Mouse (Mus musculus) liver, embryonic 14.5 days (tissue): ENCODE data around the gene Grcc10. TPM values are rescaled to one million over a fixed set of nuclear protein-coding genes. Genes with fewer than 3 reads are reported as not detected.

ENCODE experiments used
- ATAC-seq: fragments of 200-750 bp; cut with Nextera tagmentation; 2 replicates; pipeline ENCODE4 v1.8.0; 2017; ENCODE audit warnings: moderate number of reproducible peaks, mild to moderate bottlenecking, moderate library complexity; ENCODE audit not compliant: insufficient read depth
- DNase-seq, 3 experiments: peaks; one replicate each; pipeline ENCODE4 v3.0.0-alpha.2; 2012 to 2013; ENCODE audit warnings: low read depth in 3 of 3, low spot score in 3 of 3
- H3K27ac ChIP-seq: fragments of 300-500 bp; sonication (generic); 2 replicates; pipeline ENCODE4 v1.5.1; 2014; ENCODE audit warnings: moderate library complexity, mild to moderate bottlenecking, control low read depth, inconsistent platforms
- H3K27me3 ChIP-seq: fragments of 300-500 bp; sonication (generic); 2 replicates; pipeline ENCODE4 v1.6.1; 2014; ENCODE audit warnings: mild to moderate bottlenecking, low read length, moderate library complexity; ENCODE audit not compliant: control insufficient read depth, insufficient read depth
- H3K36me3 ChIP-seq: fragments of 300-500 bp; sonication (generic); replicated peaks from 2 replicates; pipeline ENCODE4 v1.6.1; 2014; ENCODE audit warnings: low read depth; ENCODE audit not compliant: control insufficient read depth, insufficient read depth
- H3K4me1 ChIP-seq, 2 experiments: fragments of 200-500 bp in 1 of 2; fragments of 300-500 bp in 1 of 2; sonication (generic) in 1 of 2; replicated peaks; 2 replicates each; pipeline ENCODE4 v1.6.1; 2012 to 2014; ENCODE audit warnings: antibody characterized with exemption in 1 of 2, inconsistent platforms in 1 of 2, low read length in 1 of 2; ENCODE audit not compliant: control insufficient read depth in 2 of 2, insufficient read depth in 2 of 2
- H3K4me2 ChIP-seq: fragments of 300-500 bp; sonication (generic); 2 replicates; pipeline ENCODE4 v1.6.1; 2014; ENCODE audit warnings: low read depth, mild to moderate bottlenecking, control low read depth, moderate library complexity
- H3K4me3 ChIP-seq, 2 experiments: fragments of 200-500 bp in 1 of 2; fragments of 300-500 bp in 1 of 2; sonication (generic) in 1 of 2; 2 replicates each; pipeline ENCODE4 v1.5.1; 2012 to 2014; ENCODE audit warnings: low read depth in 2 of 2, low read length in 2 of 2, mild to moderate bottlenecking in 2 of 2, control low read depth in 1 of 2, inconsistent platforms in 1 of 2, moderate library complexity in 1 of 2; ENCODE audit not compliant: insufficient read depth in 1 of 2
- H3K9ac ChIP-seq: fragments of 300-500 bp; sonication (generic); replicated peaks from 2 replicates; pipeline ENCODE4 v1.6.1; 2014; ENCODE audit warnings: mild to moderate bottlenecking, control low read depth, moderate library complexity
- H3K9me3 ChIP-seq: fragments of 300-500 bp; sonication (generic); 2 replicates; pipeline ENCODE4 v1.6.1; 2016; ENCODE audit warnings: low read length, mixed read lengths; ENCODE audit not compliant: control insufficient read depth
- CTCF ChIP-seq: IDR thresholded peaks from 2 replicates; pipeline ENCODE4 v1.5.1; 2016; ENCODE audit warnings: antibody characterized with exemption, low read depth, control low read depth
- EP300 ChIP-seq: IDR thresholded peaks from 2 replicates; pipeline ENCODE4 v1.6.1; 2016; ENCODE audit warnings: antibody characterized with exemption, low read depth
- WGBS: fragments of 180-500 bp; shearing (Covaris S2); extraction: QIAGEN DNeasy Blood & Tissue Kit; methylation state at CpG from one replicate; pipeline ENCODE4 v1.1.7; 2014; ENCODE audit not compliant: insufficient replicate concordance; 5-methylcytosine and 5-hydroxymethylcytosine counted together
- polyA plus RNA-seq, 2 experiments: library from polyadenylated mRNA; depleted of rRNA in 1 of 2; stranded (reverse) in 1 of 2; unstranded in 1 of 2; fragments of >200 nt; fragmentation: Nextera tagmentation in 1 of 2; extraction: Ambion mirVana in 1 of 2; gene quantifications; 2 replicates each; pipeline versions ENCODE4 v1.2.1 to v1.2.3; 2012 to 2014

Grcc10 gene
- polyA plus RNA-seq, 2 experiments: 50.2 to 74.0 TPM

- no peaks in the 10 kb centered on the region for H3K27me3 ChIP-seq
- no peak for TF ChIP-seq CTCF
- no peak for TF ChIP-seq EP300
- 36% methylated on average over 8 of the region's 8 CpGs for WGBS
- H3K4me1 ChIP-seq: peaks cover 3 to 11% of the 10 kb centered on the region in 2 experiments; a peak in 3 of 4 replicates
- no peaks in the 10 kb centered on the region; the same call in 1 of the 2 replicates for H3K36me3 ChIP-seq
- H3K4me3 ChIP-seq: no peak overlapping the region
- H3K9ac ChIP-seq: no peak overlapping the region
- H3K4me2 ChIP-seq: peak overlapping the region; percentile 32
- DNase-seq (no peak), ATAC-seq (no peak)
- H3K9me3 ChIP-seq: no peaks in the 10 kb centered on the region
- H3K27ac ChIP-seq: no peak overlapping the region
Measured at GRCm38 (mm10) chr6:124729850-124730705, 11.1 kb downstream of the Grcc10 start.

- Histone ChIP-seq H3K9ac (no peak overlapping the region), H3K4me3 (no peak overlapping the region), H3K4me2 (no peak overlapping the region), H3K27me3 (no peaks in the 10 kb centered on the region), H3K27ac (no peak overlapping the region), H3K4me1 (peaks cover 3 to 13% of the 10 kb centered on the region in 2 experiments; a peak in 3 of 4 replicates), H3K36me3 (no peaks in the 10 kb centered on the region; the same call in 1 of the 2 replicates), H3K9me3 (no peaks in the 10 kb centered on the region)
- ATAC-seq (no peak), DNase-seq (no peak)
- TF ChIP-seq CTCF (no peak), EP300 (no peak)
- 74% methylated on average over 10 of the region's 10 CpGs for WGBS
Measured at GRCm38 (mm10) chr6:124728621-124729020, 12.6 kb downstream of the Grcc10 start.

- no peak overlapping the region for H3K9ac ChIP-seq
- DNase-seq: no peak
- H3K4me2 ChIP-seq: no peak overlapping the region
- no peaks in the 10 kb centered on the region; the same call in 1 of the 2 replicates for H3K36me3 ChIP-seq
- no peaks in the 10 kb centered on the region for H3K27me3 ChIP-seq
- H3K9me3 ChIP-seq: no peaks in the 10 kb centered on the region
- 56% methylated on average over 10 of the region's 10 CpGs for WGBS
- no peak for ATAC-seq
- no peak overlapping the region for H3K4me3 ChIP-seq
- no peak for TF ChIP-seq CTCF
- TF ChIP-seq EP300: no peak
- no peak overlapping the region for H3K27ac ChIP-seq
- H3K4me1 ChIP-seq: peaks cover 12 to 16% of the 10 kb centered on the region in 2 experiments
Measured at GRCm38 (mm10) chr6:124724472-124724871, 16.7 kb downstream of the Grcc10 start.

- H3K27me3 ChIP-seq: no peaks in the 10 kb centered on the region
- WGBS: 43% methylated on average over 8 of the region's 8 CpGs
- ATAC-seq (no peak), DNase-seq (no peak)
- H3K36me3 ChIP-seq: no peaks in the 10 kb centered on the region; the same call in 1 of the 2 replicates
- no peak overlapping the region for H3K9ac ChIP-seq
- H3K9me3 ChIP-seq: no peaks in the 10 kb centered on the region
- TF ChIP-seq CTCF (no peak), EP300 (no peak)
- no peak overlapping the region for H3K27ac ChIP-seq
- no peak overlapping the region for H3K4me2 ChIP-seq
- no peak overlapping the region for H3K4me3 ChIP-seq
- peaks cover 21 to 22% of the 10 kb centered on the region in 2 experiments for H3K4me1 ChIP-seq
Measured at GRCm38 (mm10) chr6:124723541-124723940, 17.6 kb downstream of the Grcc10 start.

- Histone ChIP-seq H3K27me3 (no peaks in the 10 kb centered on the region), H3K4me3 (no peak overlapping the region), H3K36me3 (no peaks in the 10 kb centered on the region; the same call in 1 of the 2 replicates), H3K27ac (no peak overlapping the region), H3K9me3 (no peaks in the 10 kb centered on the region), H3K9ac (peak overlapping the region; percentile 23), H3K4me1 (peaks cover 21 to 22% of the 10 kb centered on the region in 2 experiments), H3K4me2 (no peak overlapping the region)
- 52% methylated on average over 6 of the region's 6 CpGs for WGBS
- ATAC-seq (no peak), DNase-seq (no peak)
- TF ChIP-seq CTCF: peak; percentile 17; the same call in 1 of the 2 replicates
- no peak for TF ChIP-seq EP300
Measured at GRCm38 (mm10) chr6:124722876-124723473, 18.2 kb downstream of the Grcc10 start.
